Mouse (Mus musculus): Measurements from ENCODE around the gene Cxcr4. TPM values are rescaled to one million over a fixed set of nuclear protein-coding genes. Genes with fewer than 3 reads are reported as not detected.

The Cxcr4 gene
- polyA plus RNA-seq, 1 experiment from 2014 or later, result 2.2 TPM

- WGBS, result 81% methylated on average over 3 of the region's 3 CpGs
Observed at GRCm38 (mm10) chr1:128563905-128564304, 28.2 kb downstream of the Cxcr4 start.

GRCm38 (mm10) chr1:128561325-128561874, 30.7 kb downstream of the Cxcr4 start:
- no peak overlapping the region for H3K4me3 ChIP-seq
- no peaks in the 10 kb centered on the region for H3K36me3 ChIP-seq
- no peak overlapping the region for H3K9ac ChIP-seq
- H3K4me2 ChIP-seq, result 0 out of 2 replicates have a peak overlapping the region, but pooled peaks have one; percentile 13
- no peaks in the 10 kb centered on the region for H3K9me3 ChIP-seq (replicated peaks)
- peaks cover 2% of the 10 kb centered on the region; the same call in 1 of the 2 replicates for H3K27me3 ChIP-seq
- H3K27ac ChIP-seq, result no peak overlapping the region
- WGBS, result 71% methylated on average over 9 of the region's 9 CpGs
- ATAC-seq (replicated peaks; ENCODE audit: insufficient number of reproducible peaks, insufficient read depth, low FRiP score, low read depth), result no peak
- H3K4me1 ChIP-seq (replicated peaks), result peaks cover 13% of the 10 kb centered on the region

More at GRCm38 (mm10) chr1:128563905-128564304, 28.2 kb downstream of the Cxcr4 start:
- Histone ChIP-seq H3K9me3 (replicated peaks) (no peaks in the 10 kb centered on the region), H3K4me1 (replicated peaks) (peaks cover 10% of the 10 kb centered on the region), H3K36me3 (no peaks in the 10 kb centered on the region), H3K4me3 (no peak overlapping the region), H3K27me3 (peaks cover 2% of the 10 kb centered on the region; the same call in 1 of the 2 replicates), H3K4me2 (no peak overlapping the region), H3K27ac (no peak overlapping the region), H3K9ac (no peak overlapping the region)
- ATAC-seq (replicated peaks; ENCODE audit: insufficient number of reproducible peaks, insufficient read depth, low FRiP score, low read depth), result no peak

- Histone ChIP-seq H3K4me1 (replicated peaks) (peaks cover 11% of the 10 kb centered on the region), H3K36me3 (no peaks in the 10 kb centered on the region), H3K4me2 (0 out of 2 replicates have a peak overlapping the region, but pooled peaks have one; percentile 13), H3K27ac (no peak overlapping the region), H3K4me3 (no peak overlapping the region), H3K9ac (no peak overlapping the region), H3K9me3 (replicated peaks) (no peaks in the 10 kb centered on the region), H3K27me3 (peaks cover 2% of the 10 kb centered on the region; the same call in 1 of the 2 replicates)
- WGBS, result 36% methylated on average over 14 of the region's 14 CpGs
- no peak for ATAC-seq (replicated peaks; ENCODE audit: insufficient number of reproducible peaks, insufficient read depth, low FRiP score, low read depth)
Observed at GRCm38 (mm10) chr1:128560452-128561324, 31.4 kb downstream of the Cxcr4 start.

- Histone ChIP-seq H3K4me3 (no peak overlapping the region), H3K4me1 (replicated peaks) (peaks cover 11% of the 10 kb centered on the region), H3K27ac (no peak overlapping the region), H3K36me3 (no peaks in the 10 kb centered on the region), H3K9ac (no peak overlapping the region), H3K27me3 (peaks cover 11% of the 10 kb centered on the region), H3K4me2 (no peak overlapping the region), H3K9me3 (replicated peaks) (no peaks in the 10 kb centered on the region)
- WGBS, result 55% methylated on average over 4 of the region's 4 CpGs
- 0 out of 2 replicates have a peak, but pooled peaks have one; percentile 18 for ATAC-seq (replicated peaks; ENCODE audit: insufficient number of reproducible peaks, insufficient read depth, low FRiP score, low read depth)
Observed at GRCm38 (mm10) chr1:128557953-128558352, 34.1 kb downstream of the Cxcr4 start.

GRCm38 (mm10) chr1:128552545-128552944, 39.5 kb downstream of the Cxcr4 start:
- Histone ChIP-seq H3K9me3 (replicated peaks) (no peaks in the 10 kb centered on the region), H3K4me2 (no peak overlapping the region), H3K36me3 (no peaks in the 10 kb centered on the region), H3K4me3 (no peak overlapping the region), H3K27ac (no peak overlapping the region), H3K27me3 (peaks cover 20% of the 10 kb centered on the region), H3K9ac (no peak overlapping the region), H3K4me1 (replicated peaks) (peaks cover 13% of the 10 kb centered on the region)
- ATAC-seq (replicated peaks; ENCODE audit: insufficient number of reproducible peaks, insufficient read depth, low FRiP score, low read depth), result no peak

- Histone ChIP-seq H3K4me2 (no peak overlapping the region), H3K9me3 (replicated peaks) (no peaks in the 10 kb centered on the region), H3K4me1 (replicated peaks) (peaks cover 13% of the 10 kb centered on the region), H3K36me3 (no peaks in the 10 kb centered on the region), H3K4me3 (no peak overlapping the region), H3K27ac (no peak overlapping the region), H3K9ac (no peak overlapping the region), H3K27me3 (peaks cover 20% of the 10 kb centered on the region)
- WGBS, result 13% methylated on average over 8 of the region's 8 CpGs
- ATAC-seq (replicated peaks; ENCODE audit: insufficient number of reproducible peaks, insufficient read depth, low FRiP score, low read depth), result peak; percentile 43
Observed at GRCm38 (mm10) chr1:128551743-128552397, 40.2 kb downstream of the Cxcr4 start.

- H3K4me2 ChIP-seq, result no peak overlapping the region
- H3K9me3 ChIP-seq (replicated peaks), result no peaks in the 10 kb centered on the region
- H3K4me1 ChIP-seq (replicated peaks), result peaks cover 13% of the 10 kb centered on the region
- 45% methylated on average over 5 of the region's 5 CpGs for WGBS
- peaks cover 18% of the 10 kb centered on the region for H3K27me3 ChIP-seq
- no peaks in the 10 kb centered on the region for H3K36me3 ChIP-seq
- no peak overlapping the region for H3K27ac ChIP-seq
- no peak for ATAC-seq (replicated peaks; ENCODE audit: insufficient number of reproducible peaks, insufficient read depth, low FRiP score, low read depth)
- H3K4me3 ChIP-seq, result no peak overlapping the region
- H3K9ac ChIP-seq, result no peak overlapping the region
Observed at GRCm38 (mm10) chr1:128549442-128549841, 42.7 kb downstream of the Cxcr4 start.

- WGBS, result 65% methylated on average over 3 of the region's 3 CpGs
- peaks cover 17% of the 10 kb centered on the region for H3K27me3 ChIP-seq
- H3K9ac ChIP-seq, result no peak overlapping the region
- no peak overlapping the region for H3K27ac ChIP-seq
- H3K4me2 ChIP-seq, result no peak overlapping the region
- H3K9me3 ChIP-seq (replicated peaks), result no peaks in the 10 kb centered on the region
- H3K4me1 ChIP-seq (replicated peaks), result peaks cover 13% of the 10 kb centered on the region
- no peak overlapping the region for H3K4me3 ChIP-seq
- no peak for ATAC-seq (replicated peaks; ENCODE audit: insufficient number of reproducible peaks, insufficient read depth, low FRiP score, low read depth)
- H3K36me3 ChIP-seq, result no peaks in the 10 kb centered on the region
Observed at GRCm38 (mm10) chr1:128549007-128549406, 43.1 kb downstream of the Cxcr4 start.

GRCm38 (mm10) chr1:128548220-128548998, 43.7 kb downstream of the Cxcr4 start:
- Histone ChIP-seq H3K27ac (no peak overlapping the region), H3K9me3 (replicated peaks) (no peaks in the 10 kb centered on the region), H3K4me1 (replicated peaks) (peaks cover 13% of the 10 kb centered on the region), H3K27me3 (peaks cover 16% of the 10 kb centered on the region), H3K36me3 (no peaks in the 10 kb centered on the region), H3K4me2 (no peak overlapping the region), H3K9ac (no peak overlapping the region), H3K4me3 (no peak overlapping the region)
- ATAC-seq (replicated peaks; ENCODE audit: insufficient number of reproducible peaks, insufficient read depth, low FRiP score, low read depth), result no peak
- 78% methylated on average over 5 of the region's 5 CpGs for WGBS

GRCm38 (mm10) chr1:128545672-128546071, 46.4 kb downstream of the Cxcr4 start:
- 81% methylated on average over 6 of the region's 6 CpGs for WGBS
- no peak for ATAC-seq (replicated peaks; ENCODE audit: insufficient number of reproducible peaks, insufficient read depth, low FRiP score, low read depth)

More at GRCm38 (mm10) chr1:128545672-128546071, 46.4 kb downstream of the Cxcr4 start:
- Histone ChIP-seq H3K27ac (no peak overlapping the region), H3K4me3 (no peak overlapping the region), H3K36me3 (no peaks in the 10 kb centered on the region), H3K4me1 (replicated peaks) (no peaks in the 10 kb centered on the region; the same call in 1 of the 2 replicates), H3K4me2 (no peak overlapping the region), H3K27me3 (peaks cover 13% of the 10 kb centered on the region), H3K9me3 (replicated peaks) (no peaks in the 10 kb centered on the region), H3K9ac (no peak overlapping the region)
